Mouse (Mus musculus) NIH3T3 (cell line): ENCODE results near the gene Slc38a10.

Experiments
- DNase-seq: peaks from one replicate; pipeline ENCODE4 v3.0.0-alpha.2; 2012; ENCODE audit warnings: low read depth

The Slc38a10 gene

DNA sequence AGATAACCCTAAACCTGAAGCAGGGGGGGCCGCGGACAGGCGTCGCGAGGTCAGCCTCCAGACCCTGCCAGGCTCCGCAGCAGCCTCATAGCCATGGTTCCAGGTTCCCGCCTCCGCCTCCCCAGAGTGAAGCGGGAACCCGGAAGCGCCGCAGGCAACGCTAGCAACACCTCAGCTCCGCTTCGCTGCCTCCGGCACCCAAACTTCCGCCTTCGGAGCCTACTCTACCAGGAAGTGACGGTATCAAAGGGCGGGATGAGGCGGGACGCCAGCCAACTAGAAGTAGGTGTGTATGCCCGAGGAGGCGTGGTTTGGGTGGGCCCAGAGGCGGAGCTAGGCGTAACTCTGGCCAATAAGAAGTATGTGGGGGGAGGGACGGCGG, at the start of gene Slc38a10:
Gene Slc38a10, minus strand, starts transcription at position 234 of the 382 bp plus-strand sequence.
- DNase-seq: peak; percentile 100

DNA sequence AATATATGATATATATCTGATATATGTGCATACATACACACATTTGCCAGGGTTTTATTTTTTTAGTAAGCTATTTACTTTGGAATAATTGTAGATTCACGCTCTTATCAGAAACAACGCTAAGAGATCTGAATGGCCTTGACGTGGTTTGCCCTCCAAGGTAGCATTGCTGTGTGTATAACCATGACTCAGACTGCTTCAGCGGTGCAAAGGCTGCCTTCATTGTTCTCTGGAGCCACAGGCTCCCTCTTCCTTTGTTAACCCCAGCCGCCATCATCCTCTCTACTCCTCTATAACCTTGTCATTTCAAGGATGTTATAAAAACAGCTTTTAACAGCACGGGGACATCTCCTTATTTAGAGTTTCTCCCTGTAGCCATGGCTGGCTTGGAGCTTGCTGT, 49.5 kb upstream of the Slc38a10 start:
- DNase-seq: no peak

DNA sequence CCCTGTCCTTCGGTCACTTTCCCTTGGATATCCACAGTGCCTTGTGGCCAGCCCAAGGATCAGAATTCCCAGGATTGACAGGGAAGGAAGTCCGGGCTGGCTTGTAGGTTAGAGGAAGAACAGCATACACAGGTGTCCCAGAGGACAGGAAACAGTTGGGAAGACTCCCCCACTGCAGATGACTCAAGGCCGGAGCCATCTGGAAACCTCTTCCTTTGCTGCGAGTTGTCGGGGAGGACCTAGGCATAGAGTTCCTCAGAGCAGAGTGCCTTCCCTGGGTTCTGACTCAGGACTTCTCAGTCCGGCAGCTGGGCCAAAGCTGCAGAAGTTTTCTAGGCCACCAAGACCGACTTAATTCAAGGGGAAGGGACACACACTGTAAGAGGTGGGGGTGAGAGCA, 48.6 kb upstream of the Slc38a10 start:
- DNase-seq: no peak

DNA sequence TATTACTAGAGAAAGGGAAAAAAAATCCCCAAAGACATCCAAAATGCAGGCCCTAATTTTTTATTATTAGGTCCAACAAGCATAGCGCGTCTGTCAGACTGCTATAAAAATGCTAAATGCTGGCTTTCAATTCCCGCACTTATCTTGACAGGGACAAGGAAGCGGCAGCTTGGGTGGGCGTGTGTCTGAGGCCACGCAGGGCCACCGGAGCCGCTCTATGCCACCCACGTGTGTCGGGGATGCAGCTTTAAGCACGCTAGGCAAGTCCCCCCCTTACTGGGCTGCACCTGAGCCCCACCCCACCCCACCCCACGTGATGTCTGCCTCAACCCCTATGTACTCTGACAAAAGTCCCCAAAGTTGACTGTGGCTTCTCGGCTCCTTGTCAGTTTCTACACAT, 47.7 kb upstream of the Slc38a10 start:
- DNase-seq: no peak

DNA sequence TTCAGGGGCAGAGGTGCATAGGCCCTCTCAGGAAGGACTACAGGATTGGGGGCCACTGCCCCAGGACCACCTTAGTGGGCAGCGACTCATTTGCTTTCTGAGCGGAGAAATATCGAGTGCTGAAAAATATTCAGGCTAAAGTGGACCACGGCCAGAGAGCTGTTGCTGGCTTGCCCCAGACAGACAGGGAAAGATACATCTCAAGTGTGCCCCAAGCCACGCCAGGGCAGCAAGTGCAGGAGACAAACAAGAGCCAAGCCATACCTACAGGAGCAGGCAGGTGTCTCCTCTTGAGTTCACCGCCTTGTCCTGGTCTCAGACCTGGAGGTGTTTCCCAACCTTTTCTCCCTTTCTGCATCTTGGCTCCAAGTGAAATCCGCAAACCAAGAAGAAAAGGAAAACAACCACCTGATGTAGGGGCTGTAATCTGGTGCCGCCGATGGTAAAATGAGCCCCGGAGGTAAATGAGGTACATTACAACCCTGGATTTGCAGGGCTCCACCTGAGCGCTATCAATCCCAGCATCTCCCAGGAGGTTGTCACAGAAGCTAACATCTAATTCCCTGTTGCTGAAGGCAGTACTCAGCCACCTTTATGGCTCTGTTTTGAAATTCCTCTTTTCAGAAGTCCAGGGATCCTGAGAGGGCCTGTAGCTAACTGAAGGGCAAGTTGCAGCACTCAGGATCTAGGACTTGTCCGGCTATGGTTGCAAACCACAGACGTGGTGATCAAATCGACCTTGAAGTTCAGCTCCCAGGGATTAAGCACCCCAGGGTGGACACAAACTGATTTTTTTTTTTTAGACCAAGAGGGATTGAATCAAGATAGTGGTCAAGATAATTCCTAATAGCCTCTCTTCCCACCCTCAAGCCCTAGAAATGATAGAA, 39.6 kb upstream of the Slc38a10 start:
- no peak for DNase-seq

DNA sequence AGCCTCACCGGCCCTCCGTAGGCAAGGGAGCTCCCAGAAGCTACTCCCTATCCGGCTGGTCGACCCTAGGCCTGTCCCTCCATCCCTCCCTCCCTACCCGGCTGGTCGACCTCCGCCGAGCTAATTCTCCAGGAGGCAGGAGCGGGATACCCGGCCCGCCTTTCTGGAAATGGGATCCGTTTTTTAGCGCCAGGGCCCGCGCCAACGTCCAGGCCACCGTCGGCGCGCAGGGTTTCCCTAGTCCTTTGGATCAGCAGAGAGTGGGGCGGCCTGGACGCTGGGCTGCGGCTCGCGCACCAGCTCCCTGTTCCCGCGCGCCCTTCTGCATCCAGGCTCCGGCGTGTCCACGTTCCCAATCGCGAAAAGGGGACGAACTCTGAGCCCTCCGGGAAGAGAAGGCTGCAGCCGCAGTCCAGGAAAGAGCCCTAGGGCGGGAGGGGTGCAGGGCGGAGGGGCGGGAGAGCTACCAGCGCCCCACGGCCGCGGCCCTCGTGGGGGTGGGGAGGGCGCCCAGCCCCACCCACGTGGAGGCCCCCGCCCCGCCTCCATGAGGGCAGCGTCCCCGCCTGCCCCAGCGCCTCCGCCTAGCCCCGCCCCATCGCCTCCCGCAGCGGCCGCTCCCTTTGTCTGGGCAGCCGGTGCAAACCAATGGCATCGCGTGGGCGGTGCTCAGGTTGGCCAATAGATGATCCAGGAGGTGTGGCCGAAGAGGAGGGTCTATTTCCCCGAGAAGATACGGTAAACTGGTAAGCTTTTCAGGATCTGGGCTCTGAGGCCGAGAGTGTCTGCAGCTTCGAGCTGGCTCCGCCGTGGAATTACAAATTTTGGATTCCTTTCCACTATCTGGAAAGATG, 38.5 kb upstream of the Slc38a10 start:
- DNase-seq: peak; percentile 99

DNA sequence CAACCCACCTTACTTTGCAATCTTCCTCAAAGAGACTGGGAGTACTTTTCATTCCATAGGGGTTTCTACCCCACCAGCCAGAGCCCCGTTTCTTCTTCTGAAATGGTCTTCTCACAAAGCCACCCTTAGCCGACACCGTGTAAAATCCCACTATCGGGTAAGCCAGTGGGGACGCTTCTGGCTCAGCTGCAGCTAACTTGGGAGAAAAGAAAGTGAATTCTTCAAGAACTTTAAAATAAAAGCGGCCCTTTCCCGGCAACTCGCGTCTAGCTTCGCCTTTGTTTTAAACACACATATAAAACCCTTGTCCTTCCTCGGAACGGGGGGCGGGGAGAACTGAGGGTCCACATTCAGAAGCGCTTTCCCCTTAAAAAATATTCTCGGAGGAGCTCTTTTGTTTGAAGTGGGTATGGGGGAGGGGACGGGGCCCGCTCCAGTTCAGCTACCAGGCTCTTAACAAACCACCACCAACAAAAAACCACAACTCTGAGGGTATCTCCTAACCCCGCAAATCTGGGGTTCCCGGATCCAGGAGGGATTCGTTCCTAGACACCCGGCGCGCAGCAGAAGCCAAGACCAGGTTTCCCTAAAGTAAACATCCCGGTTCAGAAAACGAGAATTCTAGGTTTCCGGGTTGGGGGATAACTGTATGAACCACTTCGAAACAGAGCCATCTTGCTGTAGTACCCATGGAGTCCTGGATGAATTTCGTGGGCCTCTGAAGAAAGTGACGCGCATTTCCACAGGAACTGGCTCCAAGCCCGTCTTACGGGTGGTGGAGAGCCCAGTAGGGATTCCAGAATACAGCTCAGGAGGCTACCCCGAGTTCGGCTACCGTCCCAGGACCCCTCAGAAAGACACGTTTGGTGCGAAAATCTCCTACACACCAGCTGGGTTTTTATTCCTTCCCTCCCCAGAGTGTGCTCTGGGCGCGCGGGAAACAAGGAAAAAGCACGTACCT, 37.6 kb upstream of the Slc38a10 start:
- DNase-seq: peak; percentile 81

DNA sequence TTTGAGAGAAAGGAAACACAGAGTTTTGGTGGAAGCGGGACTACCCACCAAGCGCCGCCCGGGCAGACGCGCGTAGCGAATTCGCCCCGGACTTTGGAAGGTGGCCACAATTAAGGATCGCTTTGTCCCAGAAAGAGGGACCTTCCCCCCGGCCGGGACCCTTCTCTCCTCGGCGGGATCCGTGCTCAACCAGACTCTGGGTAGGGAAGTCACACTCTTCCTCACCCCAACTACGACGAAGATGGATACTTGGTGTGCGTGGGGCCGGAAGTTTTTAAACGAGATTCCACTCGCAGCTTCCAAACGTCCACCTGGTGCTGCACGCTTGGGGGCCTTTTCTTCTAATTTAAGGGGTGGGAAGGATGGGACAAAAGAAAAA, 36.9 kb upstream of the Slc38a10 start:
- DNase-seq: peak; percentile 64

DNA sequence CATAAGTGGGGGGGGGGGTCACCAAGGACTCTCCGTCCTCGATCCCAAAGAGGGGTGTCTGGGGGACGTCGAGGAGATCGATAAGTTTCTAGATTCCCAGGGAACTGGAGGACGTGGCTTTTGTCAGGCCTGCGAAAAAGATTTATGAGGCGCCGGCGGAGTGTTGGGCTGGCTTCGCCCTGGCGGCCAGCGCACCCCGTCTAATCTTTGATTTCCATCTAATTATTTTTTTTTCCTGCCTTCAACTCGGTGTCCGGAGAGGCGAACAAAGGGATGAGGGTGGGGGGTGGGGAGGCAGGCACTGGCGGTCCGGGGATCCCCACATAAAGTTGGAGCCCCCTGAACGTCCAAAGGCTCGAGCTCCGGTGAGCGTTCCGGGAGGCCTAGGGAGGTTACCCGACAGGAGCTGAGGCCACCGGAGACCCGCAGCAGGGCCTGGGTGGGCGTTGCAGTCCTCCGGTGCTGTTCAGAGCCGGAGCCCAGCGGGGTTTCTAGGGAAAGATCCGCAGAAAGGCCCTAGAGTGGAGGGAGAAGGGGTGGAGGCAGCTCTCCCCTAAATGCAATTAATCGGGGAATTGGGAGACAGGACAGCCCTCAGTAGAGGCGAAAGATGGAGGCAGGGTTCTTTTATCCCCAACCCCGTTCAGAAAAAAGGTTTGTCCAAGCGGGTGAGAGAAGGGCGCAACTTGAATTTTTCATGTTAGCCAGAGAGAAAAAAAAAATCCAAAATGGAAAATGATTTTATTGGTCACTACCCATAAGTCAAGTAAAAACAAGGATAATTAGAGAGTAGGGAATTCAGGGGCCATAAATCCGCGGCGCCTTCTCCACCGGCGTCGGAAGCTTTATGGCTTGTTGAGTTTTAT, 36.3 kb upstream of the Slc38a10 start:
- peak; percentile 60 for DNase-seq

DNA sequence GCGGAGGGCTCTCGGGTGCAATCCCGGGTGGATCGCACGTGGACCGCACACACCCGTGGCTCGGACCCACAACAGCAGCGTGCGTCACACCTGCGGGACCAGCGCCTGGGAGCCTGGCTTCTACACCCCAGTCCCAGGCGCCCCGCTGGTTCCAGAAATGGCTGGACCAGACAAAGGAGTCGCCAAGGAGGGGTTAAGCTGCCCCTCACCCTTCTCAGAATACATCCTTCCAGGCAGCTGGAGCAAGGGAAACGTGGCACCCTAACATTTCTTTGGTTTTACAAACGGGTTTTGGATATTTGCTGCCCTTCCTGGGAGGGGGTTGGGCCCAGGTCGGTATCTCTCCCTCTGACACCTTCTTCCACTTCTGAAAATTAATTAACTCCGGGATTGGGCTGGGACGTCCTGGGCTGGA, 35.7 kb upstream of the Slc38a10 start:
- peak; percentile 60 for DNase-seq

DNA sequence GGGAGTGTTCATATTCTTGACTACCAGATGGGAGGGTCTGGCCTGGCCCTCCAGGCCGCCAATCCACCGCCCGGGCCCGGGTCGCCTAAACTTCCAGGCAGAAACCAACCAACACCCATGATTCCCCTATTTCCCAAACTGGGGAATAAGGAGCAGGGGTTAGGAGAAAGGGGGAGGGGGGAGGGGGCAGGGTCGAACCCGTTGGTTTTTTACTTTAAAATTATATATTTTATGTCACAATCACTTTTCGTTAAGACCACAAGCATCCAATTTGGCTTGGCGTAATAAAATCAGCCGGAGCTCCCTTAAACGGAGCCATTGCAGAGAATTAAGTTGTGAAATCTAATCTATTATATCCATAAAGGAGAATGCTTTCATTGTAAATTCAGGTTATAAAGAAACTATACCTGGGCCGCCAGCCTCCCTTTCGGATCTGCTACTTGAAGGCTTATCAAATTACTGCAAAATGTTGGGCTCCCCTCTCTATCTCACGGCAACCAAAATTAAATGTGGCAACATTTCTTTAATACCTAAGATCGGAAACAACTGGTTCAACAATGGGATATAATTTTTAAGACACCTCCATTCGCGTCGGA, 35.1 kb upstream of the Slc38a10 start:
- DNase-seq: no peak

DNA sequence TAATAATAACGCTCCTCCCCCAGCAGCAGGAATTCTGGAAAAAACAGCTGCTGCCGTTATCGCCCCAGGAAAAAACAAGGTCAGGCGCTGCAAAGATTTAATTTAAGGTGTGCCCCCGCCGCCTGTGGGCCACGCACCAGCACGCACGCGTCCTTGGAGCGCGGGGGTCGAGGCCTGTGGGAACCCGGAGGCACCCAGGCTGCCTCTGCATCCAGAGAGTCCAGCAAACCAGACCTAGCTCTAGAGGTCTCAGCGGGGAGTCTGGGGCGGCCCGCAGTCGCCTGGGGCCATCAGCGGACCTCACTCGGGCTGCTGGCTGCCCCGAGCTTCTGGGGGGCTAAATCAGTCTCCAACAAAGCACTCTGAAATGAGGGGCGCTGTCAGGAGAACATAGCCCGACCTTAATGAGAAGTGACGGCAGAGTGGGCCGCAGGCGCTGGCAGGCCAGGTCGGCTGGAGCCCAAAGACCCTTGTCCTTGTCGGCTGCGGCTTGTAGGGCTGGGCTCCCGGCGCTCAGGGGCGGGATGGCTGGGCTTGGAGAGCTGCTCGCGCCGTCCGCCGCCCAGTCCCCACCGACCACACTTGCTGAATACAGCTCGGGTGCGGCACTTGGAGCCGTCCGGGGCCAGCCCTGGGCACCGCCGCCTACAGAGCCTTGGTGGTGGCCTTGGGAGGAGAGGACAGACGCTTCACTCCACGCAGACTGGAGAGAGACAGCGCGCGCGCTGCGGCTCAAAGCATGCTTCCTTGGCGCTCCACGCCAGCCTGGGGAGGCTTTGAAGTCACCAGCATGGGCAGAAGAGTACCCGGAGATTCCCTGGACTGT, 34.4 kb upstream of the Slc38a10 start:
- peak; percentile 55 for DNase-seq

DNA sequence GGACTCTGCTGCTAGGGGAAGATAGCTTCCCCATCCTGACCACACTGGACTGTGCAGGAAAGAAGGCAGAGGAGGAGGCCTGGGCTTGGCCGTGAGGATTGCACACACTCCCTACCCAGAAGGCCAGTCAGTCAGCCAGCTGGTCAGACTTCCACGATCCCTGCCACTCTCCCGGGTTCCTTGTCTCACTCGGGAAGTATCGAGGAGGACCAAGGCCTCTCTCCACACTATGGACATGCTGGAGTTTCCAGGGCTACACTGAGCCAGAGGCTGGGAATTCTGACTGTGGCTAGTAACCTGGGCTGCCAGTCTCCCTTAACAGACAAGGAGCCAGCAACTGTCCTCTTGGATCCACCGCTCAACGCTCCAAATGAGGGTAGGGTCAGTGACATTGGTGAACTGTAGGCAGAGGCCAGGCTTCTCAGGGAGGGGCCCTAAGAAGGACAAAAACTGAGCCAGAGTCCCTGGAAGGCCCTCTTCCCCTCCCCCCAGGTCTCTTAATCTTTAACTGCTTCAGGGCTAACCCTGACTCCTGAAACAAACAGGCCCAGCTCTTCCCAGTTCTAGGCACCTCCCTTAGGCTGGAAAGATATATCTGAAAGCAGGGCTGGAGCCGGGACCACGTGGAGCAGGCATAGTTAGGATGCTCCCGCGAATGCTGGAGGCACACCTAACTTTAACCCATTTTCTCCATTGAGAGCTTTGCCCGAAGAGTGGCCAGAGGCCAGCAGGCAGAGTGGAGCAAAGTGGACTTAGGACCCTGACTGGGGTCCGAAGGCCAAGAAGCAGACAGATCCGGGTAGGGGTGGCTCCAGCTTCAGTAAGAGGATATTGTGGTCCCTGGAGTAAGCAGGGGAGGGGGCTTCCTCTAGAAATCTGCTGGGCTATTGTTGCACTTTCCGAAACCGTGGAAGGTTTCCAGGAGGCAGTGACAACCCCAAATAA, 33.5 kb upstream of the Slc38a10 start:
- peak; percentile 20 for DNase-seq

DNA sequence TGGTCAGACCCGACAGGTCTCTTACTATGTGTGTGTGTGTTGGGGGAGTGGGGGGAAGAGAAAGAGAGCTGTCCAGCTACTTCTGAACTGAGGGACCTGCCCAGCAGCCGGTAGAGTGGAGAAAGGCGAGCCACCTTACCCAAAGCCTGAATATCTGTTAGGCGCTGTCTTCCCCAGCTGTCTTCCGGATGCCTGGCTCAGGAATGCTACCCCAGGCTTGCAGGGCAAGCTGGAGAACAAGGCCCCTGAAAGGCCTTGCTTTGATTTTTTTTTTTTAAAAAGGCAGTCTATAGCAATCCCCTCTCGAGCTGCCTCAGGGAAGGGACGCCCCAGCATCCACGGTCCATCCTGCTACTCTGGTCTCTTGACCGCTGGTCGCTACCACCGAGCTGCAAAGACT, 32.6 kb upstream of the Slc38a10 start:
- DNase-seq: no peak

DNA sequence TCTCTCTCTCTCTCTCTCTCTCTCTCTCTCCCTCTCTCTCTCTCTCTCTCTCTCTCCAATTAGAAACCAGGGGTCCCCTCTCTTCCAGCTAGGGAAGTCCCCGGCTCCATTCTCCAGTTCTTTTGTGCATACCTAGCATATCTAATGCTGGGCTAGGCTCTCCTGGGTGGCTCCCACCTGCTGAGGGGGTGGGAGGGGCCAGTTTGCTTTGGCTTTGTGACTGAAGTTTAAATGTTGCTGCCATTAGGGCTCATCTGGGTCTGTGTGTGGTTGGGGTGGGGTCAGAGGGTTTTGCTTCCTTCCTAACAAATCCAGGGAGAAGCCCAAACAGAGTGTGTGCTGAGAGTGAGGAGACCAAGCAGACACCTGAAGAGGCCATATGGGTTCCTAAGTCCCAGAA, 32.0 kb upstream of the Slc38a10 start:
- DNase-seq: no peak

DNA sequence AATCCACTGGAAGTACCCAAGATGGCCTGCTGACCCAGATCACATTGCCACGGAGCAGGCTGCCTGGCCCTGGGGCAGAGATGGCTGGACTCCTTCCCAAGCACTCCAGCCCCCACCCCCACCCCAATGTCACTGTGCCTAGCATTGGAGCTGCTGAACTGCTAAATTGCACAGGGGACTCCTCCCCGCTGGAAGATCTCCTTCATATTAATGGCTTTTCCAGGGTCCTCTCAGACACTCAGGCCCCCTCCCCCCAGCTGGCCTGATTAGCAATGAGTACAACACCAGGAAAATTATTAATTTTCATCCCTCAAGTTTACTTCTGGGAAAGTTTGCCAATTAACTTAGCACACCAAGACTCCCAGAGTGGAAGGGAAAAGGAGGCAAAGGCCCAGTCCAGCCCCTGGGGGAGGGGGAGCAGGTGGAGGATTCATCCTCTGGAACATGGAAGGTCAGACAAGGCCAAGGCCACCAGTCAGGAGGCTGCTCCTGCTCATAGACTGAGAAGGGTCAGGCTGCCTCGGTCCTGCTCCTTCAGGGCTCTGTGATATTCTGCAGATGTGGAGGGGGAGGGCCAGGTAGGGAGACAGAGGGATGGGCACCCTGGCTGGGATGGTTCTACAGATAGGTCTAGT, 31.4 kb upstream of the Slc38a10 start:
- no peak for DNase-seq

DNA sequence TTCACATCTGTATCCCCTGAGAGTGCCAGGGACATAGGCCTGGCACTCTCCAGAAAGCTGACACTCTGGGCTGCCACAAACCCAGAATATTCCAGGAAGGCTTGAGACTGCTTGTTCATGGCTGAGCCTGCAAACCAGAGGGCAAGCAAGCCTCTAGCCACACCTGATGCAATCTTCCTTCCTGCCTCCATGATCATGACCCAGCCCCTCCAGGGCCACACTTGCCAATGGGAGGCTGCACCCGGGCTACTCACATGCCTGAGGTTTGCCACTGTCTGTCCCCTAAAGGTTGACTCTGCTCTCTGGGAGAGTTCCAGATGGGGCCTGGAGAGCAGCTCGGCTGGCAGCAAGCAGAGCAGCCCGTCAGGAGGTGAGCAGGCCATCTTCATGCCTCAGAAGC, 30.2 kb upstream of the Slc38a10 start:
- no peak for DNase-seq

DNA sequence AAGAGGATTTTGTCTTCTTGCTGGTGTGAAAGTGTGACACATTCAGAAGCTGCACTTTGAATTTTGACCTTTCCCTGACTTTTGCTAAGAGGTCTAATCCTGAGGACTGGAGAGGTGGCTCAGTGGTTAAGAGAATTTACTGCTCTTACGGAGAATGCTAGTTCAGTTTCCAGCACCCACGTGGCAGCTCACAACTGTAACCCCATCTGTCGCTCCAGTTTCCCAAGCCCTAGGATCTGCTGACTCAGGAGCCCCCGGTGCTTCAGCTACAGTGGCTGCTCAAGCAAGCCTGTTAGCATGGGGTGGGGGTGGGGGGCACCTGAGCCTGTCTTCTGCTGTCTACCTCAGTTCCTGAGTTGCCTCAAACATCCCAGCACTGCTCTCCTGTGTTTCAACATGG, 28.2 kb upstream of the Slc38a10 start:
- DNase-seq: no peak
